Mouse (Mus musculus) liver, postnatal 0 days (tissue): ENCODE measurements around the gene Zfp644. TPM values are rescaled to one million over a fixed set of nuclear protein-coding genes. Genes with fewer than 3 reads are reported as not detected.

Experiments used
- ATAC-seq: fragments of 200-750 bp; cut with Nextera tagmentation; 2 replicates; pipeline ENCODE4 v1.8.0; 2017; ENCODE audit warnings: mild to moderate bottlenecking, moderate library complexity
- DNase-seq: peaks from one replicate; pipeline ENCODE4 v3.0.0-alpha.2; 2016
- H3K27ac ChIP-seq: fragments of 300-500 bp; sonication (generic); 2 replicates; pipeline ENCODE4 v1.5.1; 2014; ENCODE audit warnings: antibody characterized with exemption, moderate library complexity, mild to moderate bottlenecking, low read depth
- H3K27me3 ChIP-seq: fragments of 300-500 bp; sonication (generic); 2 replicates; pipeline ENCODE4 v1.6.1; 2014; ENCODE audit warnings: low read length, control low read depth, mixed read lengths; ENCODE audit not compliant: insufficient read depth
- H3K36me3 ChIP-seq: fragments of 300-500 bp; sonication (generic); replicated peaks from 2 replicates; pipeline ENCODE4 v1.6.1; 2014; ENCODE audit warnings: mild to moderate bottlenecking, control low read depth, low read length, moderate library complexity, mixed read lengths; ENCODE audit not compliant: insufficient read depth
- H3K4me1 ChIP-seq: fragments of 300-500 bp; sonication (generic); 2 replicates; pipeline ENCODE4 v1.6.1; 2014; ENCODE audit warnings: antibody characterized with exemption, mild to moderate bottlenecking, control low read depth; ENCODE audit not compliant: insufficient read depth
- H3K4me2 ChIP-seq: fragments of 300-500 bp; sonication (generic); 2 replicates; pipeline ENCODE4 v1.6.1; 2014; ENCODE audit warnings: low read depth, mild to moderate bottlenecking, low read length, moderate library complexity, mixed read lengths
- H3K4me3 ChIP-seq: fragments of 300-500 bp; sonication (generic); 2 replicates; pipeline ENCODE4 v1.5.1; 2014; ENCODE audit warnings: low read depth, low read length
- H3K9ac ChIP-seq: fragments of 300-500 bp; sonication (generic); replicated peaks from 2 replicates; pipeline ENCODE4 v1.6.1; 2014; ENCODE audit warnings: mild to moderate bottlenecking, moderate library complexity
- H3K9me3 ChIP-seq: fragments of 300-500 bp; sonication (generic); 2 replicates; pipeline ENCODE4 v1.6.1; 2016; ENCODE audit warnings: mild to moderate bottlenecking, control low read depth, low read length, mixed read lengths
- CTCF ChIP-seq: sonication (generic); IDR thresholded peaks from 2 replicates; pipeline ENCODE4 v1.5.1; 2016; ENCODE audit warnings: antibody characterized with exemption, low read depth
- EP300 ChIP-seq: IDR thresholded peaks from 2 replicates; pipeline ENCODE4 v1.6.1; 2016; ENCODE audit warnings: antibody characterized with exemption, low read depth, mild to moderate bottlenecking
- WGBS: fragments of 180-500 bp; shearing (Covaris S2); extraction: QIAGEN DNeasy Blood & Tissue Kit; methylation state at CpG from one replicate; pipeline ENCODE4 v1.1.7; 2014; ENCODE audit not compliant: insufficient replicate concordance; 5-methylcytosine and 5-hydroxymethylcytosine counted together
- polyA plus RNA-seq: library from polyadenylated mRNA; unstranded; fragments of >200 nt; fragmentation: Nextera tagmentation; extraction: Ambion mirVana; gene quantifications from 2 replicates; pipeline ENCODE4 v1.2.1, GENCODE M21; 2015

Gene Zfp644
- polyA plus RNA-seq, 1 experiment from 2014 or later, result 19.8 TPM

DNA sequence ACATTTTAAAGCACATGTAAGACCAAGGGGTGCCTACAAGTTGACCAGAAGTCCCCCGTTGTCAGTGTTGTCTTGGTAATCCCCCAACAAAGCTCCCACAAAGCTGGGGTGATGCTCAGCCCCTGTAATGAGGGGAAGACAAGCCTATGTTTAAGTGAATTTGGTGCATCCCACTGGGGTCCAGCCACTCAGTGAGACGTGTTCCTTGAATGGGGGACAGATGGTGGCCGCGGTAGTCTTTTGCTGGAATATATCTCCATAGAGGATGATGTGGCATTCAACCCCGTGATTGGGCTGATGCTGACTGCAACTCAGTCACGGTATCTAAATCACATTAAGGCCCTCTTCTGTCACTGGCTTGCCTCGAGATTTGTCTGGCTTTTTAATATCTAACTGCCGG is 97.6 kb downstream of the Zfp644 start:
- WGBS, result 85% methylated on average over 8 of the region's 8 CpGs
- ATAC-seq, result no peak
- no peak overlapping the region for H3K9ac ChIP-seq

GRCm38 (mm10) chr5:106597472-106597871 is 99.6 kb downstream of the Zfp644 start:
- no peak overlapping the region for H3K4me2 ChIP-seq
- H3K4me1 ChIP-seq, result no peaks in the 10 kb centered on the region
- H3K27ac ChIP-seq, result no peak overlapping the region
- DNase-seq (no peak), ATAC-seq (no peak)
- no peak overlapping the region for H3K4me3 ChIP-seq
- no peaks in the 10 kb centered on the region for H3K9me3 ChIP-seq
- no peak overlapping the region for H3K9ac ChIP-seq
- WGBS, result 81% methylated on average over 2 of the region's 2 CpGs
- H3K36me3 ChIP-seq, result no peaks in the 10 kb centered on the region
- H3K27me3 ChIP-seq, result no peaks in the 10 kb centered on the region
- TF ChIP-seq CTCF (no peak), EP300 (no peak)

More for the DNA sequence above, 97.6 kb downstream of the Zfp644 start:
- Histone ChIP-seq H3K9me3 (no peaks in the 10 kb centered on the region), H3K27ac (no peak overlapping the region), H3K4me3 (no peak overlapping the region), H3K4me1 (no peaks in the 10 kb centered on the region), H3K27me3 (no peaks in the 10 kb centered on the region), H3K36me3 (no peaks in the 10 kb centered on the region), H3K4me2 (no peak overlapping the region)
- DNase-seq, result no peak
- no peak for TF ChIP-seq CTCF
- no peak for TF ChIP-seq EP300

GRCm38 (mm10) chr5:106594388-106594787 is 102.7 kb downstream of the Zfp644 start:
- Histone ChIP-seq H3K27me3 (no peaks in the 10 kb centered on the region), H3K27ac (no peak overlapping the region), H3K4me3 (no peak overlapping the region), H3K9ac (no peak overlapping the region), H3K36me3 (no peaks in the 10 kb centered on the region; the same call in 1 of the 2 replicates), H3K9me3 (no peaks in the 10 kb centered on the region), H3K4me1 (no peaks in the 10 kb centered on the region), H3K4me2 (no peak overlapping the region)
- ATAC-seq (no peak), DNase-seq (no peak)
- TF ChIP-seq EP300 (no peak), CTCF (no peak; the same call in 1 of the 2 replicates)

DNA sequence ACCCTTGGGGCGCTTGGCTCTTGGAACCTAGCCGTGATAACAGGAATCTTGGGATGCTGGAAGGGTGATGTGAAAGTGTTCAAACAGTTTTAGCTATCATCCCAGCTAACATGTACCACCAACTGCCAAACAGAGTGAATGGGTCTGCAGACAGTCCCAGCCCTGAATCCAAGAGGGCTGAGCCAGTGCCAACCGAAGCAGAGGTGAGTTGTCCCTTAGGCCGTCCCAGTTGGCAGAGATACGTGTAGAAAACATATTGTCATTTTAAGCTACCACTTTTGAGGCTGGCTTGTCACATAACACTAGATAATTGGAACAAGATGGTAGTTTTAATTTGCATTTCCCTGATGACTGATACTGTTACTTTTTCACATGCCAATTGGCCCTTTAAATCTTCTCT is 106.4 kb downstream of the Zfp644 start:
- Histone ChIP-seq H3K4me2 (no peak overlapping the region), H3K4me3 (no peak overlapping the region), H3K9ac (no peak overlapping the region), H3K4me1 (no peaks in the 10 kb centered on the region), H3K27me3 (no peaks in the 10 kb centered on the region), H3K9me3 (no peaks in the 10 kb centered on the region), H3K36me3 (no peaks in the 10 kb centered on the region; the same call in 1 of the 2 replicates), H3K27ac (no peak overlapping the region)
- TF ChIP-seq EP300, result no peak
- no peak for TF ChIP-seq CTCF
- DNase-seq (no peak), ATAC-seq (no peak)
- WGBS, result 93% methylated on average over 5 of the region's 5 CpGs

GRCm38 (mm10) chr5:106589670-106590069 is 107.4 kb downstream of the Zfp644 start:
- Histone ChIP-seq H3K4me2 (no peak overlapping the region), H3K9me3 (no peaks in the 10 kb centered on the region), H3K36me3 (no peaks in the 10 kb centered on the region; the same call in 1 of the 2 replicates), H3K4me1 (no peaks in the 10 kb centered on the region), H3K9ac (no peak overlapping the region), H3K4me3 (no peak overlapping the region), H3K27me3 (no peaks in the 10 kb centered on the region), H3K27ac (no peak overlapping the region)
- 84% methylated on average over 11 of the region's 11 CpGs for WGBS
- no peak for TF ChIP-seq EP300
- TF ChIP-seq CTCF, result no peak
- ATAC-seq (no peak), DNase-seq (no peak)

DNA sequence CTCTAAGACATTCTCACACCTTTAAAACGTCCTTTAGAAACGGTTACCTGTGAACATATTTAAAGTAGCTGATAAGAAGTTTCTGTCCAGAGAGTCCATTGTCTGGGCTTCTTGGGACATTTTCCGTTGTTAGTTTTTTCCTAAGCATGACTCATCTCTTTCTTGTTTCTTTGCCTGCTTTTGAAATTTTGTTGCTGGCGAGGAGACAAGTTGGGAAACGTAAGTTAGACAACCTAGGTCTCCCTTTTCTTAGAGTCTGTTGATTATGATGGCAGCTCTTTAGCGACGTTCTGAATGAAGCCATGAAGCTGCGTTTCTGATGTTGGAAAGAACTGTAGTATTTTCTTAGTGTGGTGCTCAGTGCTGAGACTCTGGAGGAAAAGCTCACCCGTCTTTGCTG is 108.1 kb downstream of the Zfp644 start:
- Histone ChIP-seq H3K4me1 (no peaks in the 10 kb centered on the region), H3K9ac (no peak overlapping the region), H3K27me3 (no peaks in the 10 kb centered on the region), H3K9me3 (no peaks in the 10 kb centered on the region), H3K27ac (no peak overlapping the region), H3K4me2 (no peak overlapping the region), H3K36me3 (no peaks in the 10 kb centered on the region; the same call in 1 of the 2 replicates), H3K4me3 (no peak overlapping the region)
- TF ChIP-seq CTCF (no peak), EP300 (no peak)
- 90% methylated on average over 9 of the region's 9 CpGs for WGBS
- no peak for DNase-seq
- no peak for ATAC-seq

DNA sequence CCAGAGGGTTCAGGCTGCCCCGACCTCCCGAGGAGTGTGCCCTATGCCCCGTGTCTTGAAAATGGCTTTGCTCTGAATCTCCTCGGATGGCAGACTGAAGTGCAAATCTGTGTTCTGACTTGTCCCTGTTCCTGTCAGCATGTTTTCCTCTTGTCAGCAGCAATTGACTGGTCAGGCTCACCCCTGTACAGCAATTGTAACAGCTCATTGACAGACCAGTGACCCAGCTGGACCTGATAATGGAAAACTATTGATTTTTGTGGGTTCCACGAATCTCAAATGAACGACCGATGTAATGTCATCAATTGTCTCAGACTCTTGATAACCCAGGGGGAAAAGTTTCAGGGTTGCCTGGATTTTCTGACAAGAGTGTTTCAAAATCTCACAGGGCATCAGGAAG is 116.1 kb downstream of the Zfp644 start:
- Histone ChIP-seq H3K4me2 (no peak overlapping the region), H3K9ac (no peak overlapping the region), H3K27me3 (no peaks in the 10 kb centered on the region), H3K4me1 (no peaks in the 10 kb centered on the region), H3K36me3 (no peaks in the 10 kb centered on the region), H3K27ac (no peak overlapping the region; the same call in 1 of the 2 replicates), H3K9me3 (no peaks in the 10 kb centered on the region), H3K4me3 (no peak overlapping the region)
- DNase-seq (no peak), ATAC-seq (peak; percentile 80)
- 63% methylated on average over 7 of the region's 7 CpGs for WGBS
- peak; percentile 14; the same call in 1 of the 2 replicates for TF ChIP-seq EP300
- TF ChIP-seq CTCF, result no peak
